Mouse (Mus musculus) heart, embryonic 11.5 days (tissue): ENCODE data around the gene Lrmda. TPM values are rescaled to one million over a fixed set of nuclear protein-coding genes. Genes with fewer than 3 reads are reported as not detected.

ENCODE experiments used
- ATAC-seq: fragments of 200-750 bp; cut with Nextera tagmentation; replicated peaks from 2 replicates; pipeline ENCODE4 v1.8.0; 2017; ENCODE audit warnings: moderate library complexity; ENCODE audit not compliant: insufficient number of reproducible peaks, low FRiP score, low TSS enrichment
- H3K27ac ChIP-seq: fragments of 300-500 bp; sonication (generic); 2 replicates; pipeline ENCODE4 v1.5.1; 2014; ENCODE audit warnings: mild to moderate bottlenecking, low read depth, low read length
- H3K27me3 ChIP-seq: fragments of 300-500 bp; sonication (generic); 2 replicates; pipeline ENCODE4 v1.6.1; 2014; ENCODE audit warnings: mild to moderate bottlenecking, low read length, mixed read lengths; ENCODE audit not compliant: control insufficient read depth, insufficient read depth
- H3K36me3 ChIP-seq: fragments of 300-500 bp; sonication (generic); 2 replicates; pipeline ENCODE4 v1.6.1; 2014; ENCODE audit warnings: mild to moderate bottlenecking, low read length, moderate library complexity, mixed read lengths; ENCODE audit not compliant: control insufficient read depth, insufficient read depth
- H3K4me1 ChIP-seq: fragments of 300-500 bp; sonication (generic); 2 replicates; pipeline ENCODE4 v1.6.1; 2014; ENCODE audit warnings: low read length; ENCODE audit not compliant: control insufficient read depth, insufficient read depth
- H3K4me2 ChIP-seq: fragments of 300-500 bp; sonication (generic); 2 replicates; pipeline ENCODE4 v1.6.1; 2014; ENCODE audit warnings: mild to moderate bottlenecking, moderate library complexity
- H3K4me3 ChIP-seq: fragments of 300-500 bp; sonication (generic); 2 replicates; pipeline ENCODE4 v1.5.1; 2014; ENCODE audit warnings: low read depth, low read length
- H3K9ac ChIP-seq: fragments of 300-500 bp; sonication (generic); 2 replicates; pipeline ENCODE4 v1.6.1; 2014; ENCODE audit warnings: mild to moderate bottlenecking, low read depth, low read length, moderate library complexity
- H3K9me3 ChIP-seq: fragments of 300-500 bp; sonication (generic); replicated peaks from 2 replicates; pipeline ENCODE4 v1.6.1; 2016; ENCODE audit warnings: low read length; ENCODE audit not compliant: control insufficient read depth
- WGBS: fragments of 180-500 bp; shearing (Covaris S2); extraction: QIAGEN DNeasy Blood & Tissue Kit; methylation state at CpG from one replicate; pipeline ENCODE4 v1.1.7; 2014; ENCODE audit not compliant: insufficient replicate concordance; 5-methylcytosine and 5-hydroxymethylcytosine counted together
- polyA plus RNA-seq: library from polyadenylated mRNA; unstranded; fragments of >200 nt; fragmentation: Nextera tagmentation; extraction: Ambion mirVana; gene quantifications from 2 replicates; pipeline ENCODE4 v1.2.1, GENCODE M21; 2014

Gene Lrmda
- polyA plus RNA-seq, 1 experiment from 2014 or later, result 0.70 TPM

DNA sequence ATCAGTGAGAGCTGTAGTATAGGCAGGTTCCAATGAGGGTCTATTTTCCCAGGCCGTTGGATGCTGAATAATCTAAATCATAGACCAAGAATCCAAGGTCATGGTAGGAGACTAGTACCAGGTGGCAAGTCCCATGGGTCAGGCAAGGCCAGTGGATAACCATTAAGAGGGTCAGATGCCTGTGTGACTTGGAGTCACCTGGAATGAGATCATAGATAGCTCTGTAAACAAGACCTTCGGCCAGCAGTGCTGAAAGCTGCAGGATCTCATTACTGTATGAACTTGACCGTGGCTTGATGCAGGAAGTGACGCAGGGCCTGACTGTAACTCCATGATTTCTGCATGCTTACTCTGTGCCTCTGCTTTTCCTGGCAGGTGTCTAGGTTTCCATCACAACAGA is 402.2 kb downstream of the Lrmda start:
- no peaks in the 10 kb centered on the region for H3K36me3 ChIP-seq
- no peaks in the 10 kb centered on the region for H3K27me3 ChIP-seq
- WGBS, result 73% methylated on average over 4 of the region's 4 CpGs
- H3K27ac ChIP-seq, result no peak overlapping the region
- H3K4me1 ChIP-seq, result no peaks in the 10 kb centered on the region
- no peak overlapping the region for H3K4me3 ChIP-seq
- H3K4me2 ChIP-seq, result no peak overlapping the region
- no peaks in the 10 kb centered on the region for H3K9me3 ChIP-seq
- H3K9ac ChIP-seq, result no peak overlapping the region
- no peak for ATAC-seq

DNA sequence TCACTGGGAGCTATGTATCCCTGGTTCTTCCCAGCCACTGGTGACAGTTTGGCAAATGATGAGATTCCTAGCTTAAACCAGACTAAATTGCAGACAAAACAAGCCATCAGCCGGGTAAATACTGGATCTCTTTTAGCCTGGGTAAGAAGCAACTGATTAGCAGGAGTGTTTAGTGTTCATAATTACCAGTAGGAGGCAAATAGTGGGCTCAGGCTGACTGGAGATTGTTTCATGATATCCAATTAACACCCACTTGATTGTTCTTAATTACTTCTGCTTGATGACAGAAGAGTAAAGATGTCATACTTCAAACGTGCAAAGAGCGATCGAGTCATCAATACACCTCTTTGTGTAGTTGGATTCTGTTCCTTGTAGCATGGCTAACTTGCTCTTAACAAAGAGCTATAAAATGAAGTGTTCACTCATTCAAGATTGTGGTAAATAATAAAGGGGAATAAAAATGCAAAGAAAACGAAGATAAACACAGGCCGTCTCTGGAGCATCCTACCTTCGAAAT is 405.6 kb downstream of the Lrmda start:
- no peak overlapping the region for H3K4me3 ChIP-seq
- ATAC-seq, result no peak
- no peaks in the 10 kb centered on the region for H3K4me1 ChIP-seq
- no peak overlapping the region for H3K27ac ChIP-seq
- H3K36me3 ChIP-seq, result no peaks in the 10 kb centered on the region
- H3K27me3 ChIP-seq, result no peaks in the 10 kb centered on the region
- no peak overlapping the region for H3K9ac ChIP-seq
- H3K4me2 ChIP-seq, result no peak overlapping the region
- 81% methylated on average over 7 of the region's 7 CpGs for WGBS
- H3K9me3 ChIP-seq, result no peaks in the 10 kb centered on the region

DNA sequence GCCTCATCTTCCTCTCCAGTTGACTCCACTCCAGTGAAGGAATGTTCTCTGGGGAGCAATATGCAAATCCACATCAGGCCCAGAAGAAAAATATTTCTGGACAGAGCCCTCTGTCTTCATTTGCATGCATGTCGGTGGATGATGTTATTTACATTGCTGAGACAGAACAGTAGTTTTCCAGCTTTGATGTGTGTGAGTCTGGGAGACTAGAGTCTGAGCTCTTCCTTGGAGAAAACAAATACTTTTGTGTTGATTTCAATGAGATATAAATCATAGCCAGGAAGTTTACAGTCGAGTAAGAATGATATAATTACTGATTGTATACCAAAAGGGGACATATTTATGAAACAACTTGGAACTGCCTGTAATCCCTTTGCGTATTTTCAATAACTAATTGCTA is 415.9 kb downstream of the Lrmda start:
- no peaks in the 10 kb centered on the region for H3K9me3 ChIP-seq
- WGBS, result 64% methylated on average over 3 of the region's 3 CpGs
- no peak overlapping the region for H3K27ac ChIP-seq
- no peaks in the 10 kb centered on the region for H3K36me3 ChIP-seq
- H3K4me1 ChIP-seq, result peaks cover 2% of the 10 kb centered on the region
- no peak overlapping the region for H3K9ac ChIP-seq
- H3K4me2 ChIP-seq, result no peak overlapping the region
- H3K4me3 ChIP-seq, result no peak overlapping the region
- H3K27me3 ChIP-seq, result peaks cover 2% of the 10 kb centered on the region; the same call in 1 of the 2 replicates
- no peak for ATAC-seq

DNA sequence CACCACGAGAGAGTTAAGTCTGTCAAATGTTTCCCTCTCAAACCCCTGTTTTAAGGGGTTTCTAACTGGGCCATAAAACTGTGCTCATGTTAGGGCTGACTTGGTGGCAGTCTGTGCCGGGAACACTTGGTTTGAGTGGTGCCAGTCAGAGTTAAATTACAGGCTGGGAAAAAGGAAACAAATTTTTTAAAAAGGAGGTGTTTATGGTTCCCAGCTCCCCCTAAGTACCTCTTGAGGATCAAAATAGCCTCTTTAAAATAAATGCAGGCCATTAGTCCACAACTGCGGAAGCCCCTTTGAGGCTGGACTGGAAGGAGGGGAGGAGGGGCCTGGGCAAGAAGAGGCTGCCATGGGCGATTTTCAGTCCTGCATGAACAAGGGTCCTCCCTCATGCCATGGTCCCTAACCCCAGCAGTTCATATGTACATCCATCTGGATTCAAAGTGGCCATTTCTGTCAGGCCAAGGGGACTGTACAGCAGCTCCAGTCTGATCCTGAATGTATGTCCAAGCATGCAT is 416.4 kb downstream of the Lrmda start:
- Histone ChIP-seq H3K27ac (no peak overlapping the region), H3K4me3 (no peak overlapping the region), H3K36me3 (no peaks in the 10 kb centered on the region), H3K27me3 (peaks cover 2% of the 10 kb centered on the region; the same call in 1 of the 2 replicates), H3K9ac (no peak overlapping the region), H3K4me1 (peaks cover 7% of the 10 kb centered on the region), H3K9me3 (no peaks in the 10 kb centered on the region), H3K4me2 (no peak overlapping the region)
- 59% methylated on average over 4 of the region's 4 CpGs for WGBS
- ATAC-seq, result no peak

DNA sequence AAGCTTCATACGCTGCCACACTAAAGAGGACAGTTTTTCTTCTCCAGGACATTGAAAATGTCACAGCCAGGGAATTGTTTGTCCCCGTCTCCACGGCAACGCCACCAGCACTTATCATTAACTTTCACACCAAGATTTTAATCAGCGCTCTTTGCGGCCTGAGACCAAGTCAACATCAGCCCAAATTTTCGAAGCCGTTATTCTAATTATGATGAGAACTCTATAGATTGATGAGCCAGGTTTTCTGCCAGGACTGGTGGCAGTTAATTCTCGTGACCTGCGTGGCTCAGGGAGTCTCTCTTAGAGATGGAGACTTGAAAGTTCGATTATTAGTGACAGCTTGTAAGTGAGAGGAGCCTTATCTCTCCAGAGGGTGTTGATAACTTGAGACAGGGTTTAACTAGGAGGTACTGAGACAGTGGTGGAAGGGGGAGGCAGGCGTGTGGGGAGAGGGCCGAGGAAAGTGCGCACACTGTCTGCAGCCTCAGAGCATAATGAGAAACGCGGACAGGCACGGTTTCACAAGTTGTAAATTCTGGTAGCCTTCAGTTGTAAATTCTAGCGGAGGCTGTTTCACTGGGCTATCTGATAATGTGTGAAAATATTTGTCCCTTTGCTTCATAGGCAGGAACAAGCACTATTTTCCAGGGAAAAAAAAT is 421.0 kb downstream of the Lrmda start:
- Histone ChIP-seq H3K4me3 (peak overlapping the region; percentile 8; the same call in 1 of the 2 replicates), H3K27me3 (peaks cover 2% of the 10 kb centered on the region; the same call in 1 of the 2 replicates), H3K9me3 (no peaks in the 10 kb centered on the region), H3K9ac (no peak overlapping the region), H3K4me2 (peak overlapping the region; percentile 56), H3K4me1 (peaks cover 11% of the 10 kb centered on the region), H3K27ac (no peak overlapping the region), H3K36me3 (no peaks in the 10 kb centered on the region)
- 8% methylated on average over 18 of the region's 18 CpGs for WGBS
- no peak for ATAC-seq

DNA sequence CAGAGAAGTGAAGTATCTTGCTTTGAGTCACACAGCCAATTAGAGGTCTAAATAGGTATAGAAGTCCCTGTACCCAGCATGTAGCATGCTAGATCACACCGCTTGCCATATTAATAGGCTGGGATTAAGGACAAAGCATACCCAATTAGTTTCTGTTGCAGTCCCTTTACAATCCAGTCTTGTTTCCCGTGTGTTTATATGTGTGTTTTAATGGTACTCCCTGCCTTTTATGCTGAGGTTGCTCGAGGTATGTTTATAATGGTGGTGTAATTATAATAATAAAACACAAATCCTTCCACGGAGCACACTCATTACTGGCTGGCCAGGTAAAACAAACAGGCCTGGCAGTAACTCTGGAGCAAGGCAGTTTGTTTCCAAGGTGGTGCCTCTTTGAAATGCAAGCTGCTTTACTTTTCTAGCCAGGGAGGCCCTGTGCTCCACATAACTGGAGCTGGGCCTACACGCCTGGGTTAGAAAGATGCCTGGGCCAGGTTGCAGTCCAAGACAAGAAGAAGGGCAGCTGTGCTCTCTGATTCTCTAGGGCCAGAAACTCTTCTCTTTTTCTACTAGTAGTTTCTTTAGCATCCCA is 422.4 kb downstream of the Lrmda start:
- WGBS, result 72% methylated on average over 5 of the region's 5 CpGs
- Histone ChIP-seq H3K9me3 (no peaks in the 10 kb centered on the region), H3K27me3 (peaks cover 2% of the 10 kb centered on the region; the same call in 1 of the 2 replicates), H3K36me3 (no peaks in the 10 kb centered on the region), H3K27ac (no peak overlapping the region), H3K4me3 (no peak overlapping the region), H3K9ac (no peak overlapping the region), H3K4me1 (peaks cover 13% of the 10 kb centered on the region), H3K4me2 (no peak overlapping the region)
- no peak for ATAC-seq

DNA sequence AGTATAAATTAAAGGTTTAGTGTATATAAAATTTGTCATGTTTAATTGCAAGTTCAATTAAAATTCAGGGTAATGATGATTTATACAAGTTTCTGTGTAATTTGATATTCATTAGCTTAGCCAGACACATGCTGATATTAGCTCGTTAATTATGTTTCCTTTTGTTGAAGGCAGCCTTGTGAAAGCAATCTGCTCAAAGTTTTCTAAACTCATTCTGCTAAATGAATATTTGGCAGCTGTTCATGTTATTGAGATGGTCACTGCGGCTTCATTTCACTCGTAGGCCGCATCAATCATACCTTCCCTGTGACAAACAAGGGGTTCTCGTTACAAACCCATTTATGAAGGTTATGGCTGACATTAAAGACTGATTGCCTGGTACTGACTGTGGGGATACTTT is 423.2 kb downstream of the Lrmda start:
- Histone ChIP-seq H3K27ac (no peak overlapping the region), H3K4me1 (peaks cover 13% of the 10 kb centered on the region), H3K9me3 (no peaks in the 10 kb centered on the region), H3K4me3 (no peak overlapping the region), H3K4me2 (no peak overlapping the region), H3K9ac (no peak overlapping the region), H3K27me3 (peaks cover 2% of the 10 kb centered on the region; the same call in 1 of the 2 replicates), H3K36me3 (no peaks in the 10 kb centered on the region)
- ATAC-seq, result no peak
- 86% methylated on average over 5 of the region's 5 CpGs for WGBS

DNA sequence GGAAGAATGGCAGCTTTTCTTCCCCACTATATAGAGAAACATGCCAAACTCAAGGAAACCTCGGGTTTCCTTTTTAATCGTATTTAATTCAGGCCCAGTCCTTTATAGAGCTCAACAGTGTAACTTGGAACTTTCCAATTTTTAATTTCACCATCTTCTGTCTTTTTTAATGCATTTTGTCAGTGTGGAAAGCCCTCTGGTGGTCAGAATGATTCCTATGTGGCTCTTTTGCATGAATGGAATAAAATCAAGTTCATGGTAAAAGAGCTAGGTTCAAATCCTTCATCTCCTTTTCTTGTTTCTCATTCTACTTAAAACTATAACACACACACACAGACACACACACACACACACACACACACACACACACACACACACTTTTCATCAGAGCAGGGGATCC is 425.0 kb downstream of the Lrmda start:
- Histone ChIP-seq H3K36me3 (no peaks in the 10 kb centered on the region), H3K4me1 (peaks cover 13% of the 10 kb centered on the region), H3K4me3 (no peak overlapping the region), H3K9ac (no peak overlapping the region), H3K9me3 (no peaks in the 10 kb centered on the region), H3K27me3 (peaks cover 2% of the 10 kb centered on the region; the same call in 1 of the 2 replicates), H3K4me2 (no peak overlapping the region), H3K27ac (no peak overlapping the region)
- 83% methylated on average over 2 of the region's 2 CpGs for WGBS
- ATAC-seq, result no peak
